Mouse (Mus musculus) c-Kit-positive CD71-negative TER-119-negative erythroid progenitor cells, embryonic 14.5 days (primary cell): ENCODE data around the gene Sec14l2.
"Not testable (repeated sequence)": the region's sequence is repeated elsewhere in the genome, so short reads cannot be mapped to it uniquely, and the experiment has no call there.

Source experiments
- DNase-seq: peaks from one replicate; pipeline ENCODE4 v3.0.0-alpha.2; 2013; ENCODE audit warnings: low read depth

The Sec14l2 gene

GRCm38 (mm10) chr11:4133450-4133849, 10.2 kb upstream of the Sec14l2 start:
- DNase-seq = no peak

GRCm38 (mm10) chr11:4128461-4128860, 5.2 kb upstream of the Sec14l2 start:
- DNase-seq = not testable (repeated sequence)

GRCm38 (mm10) chr11:4127059-4127458, 3.8 kb upstream of the Sec14l2 start:
- DNase-seq = no peak

- DNase-seq = no peak
Measured at GRCm38 (mm10) chr11:4123922-4124321, 707 bp upstream of the Sec14l2 start.

- DNase-seq = no peak
Measured at GRCm38 (mm10) chr11:4122226-4122625, 989 bp downstream of the Sec14l2 start.

GRCm38 (mm10) chr11:4121691-4122090, 1.5 kb downstream of the Sec14l2 start:
- no peak for DNase-seq

GRCm38 (mm10) chr11:4119635-4120034, 3.6 kb downstream of the Sec14l2 start:
- no peak for DNase-seq

GRCm38 (mm10) chr11:4118081-4118921, 4.9 kb downstream of the Sec14l2 start:
- DNase-seq = no peak

GRCm38 (mm10) chr11:4117372-4118071, 5.7 kb downstream of the Sec14l2 start:
- DNase-seq = no peak

GRCm38 (mm10) chr11:4116458-4117141, 6.6 kb downstream of the Sec14l2 start:
- DNase-seq = no peak

- no peak for DNase-seq
Measured at GRCm38 (mm10) chr11:4115407-4115806, 7.8 kb downstream of the Sec14l2 start.

GRCm38 (mm10) chr11:4114541-4114940, 8.7 kb downstream of the Sec14l2 start:
- DNase-seq = not testable (repeated sequence)

GRCm38 (mm10) chr11:4113970-4114369, 9.2 kb downstream of the Sec14l2 start:
- DNase-seq = no peak

GRCm38 (mm10) chr11:4113496-4113895, 9.7 kb downstream of the Sec14l2 start:
- no peak for DNase-seq

GRCm38 (mm10) chr11:4112861-4113260, 10.4 kb downstream of the Sec14l2 start:
- DNase-seq = no peak

- no peak for DNase-seq
Measured at GRCm38 (mm10) chr11:4112033-4112432, 11.2 kb downstream of the Sec14l2 start.

GRCm38 (mm10) chr11:4108691-4109090, 14.5 kb downstream of the Sec14l2 start:
- no peak for DNase-seq

GRCm38 (mm10) chr11:4107901-4108300, 15.3 kb downstream of the Sec14l2 start:
- DNase-seq = not testable (repeated sequence)

- DNase-seq = no peak
Measured at GRCm38 (mm10) chr11:4105444-4105843, 17.8 kb downstream of the Sec14l2 start.

- DNase-seq = no peak
Measured at GRCm38 (mm10) chr11:4104989-4105388, 18.2 kb downstream of the Sec14l2 start.

- DNase-seq = no peak
Measured at GRCm38 (mm10) chr11:4103522-4103921, 19.7 kb downstream of the Sec14l2 start.

GRCm38 (mm10) chr11:4101851-4102250, 21.4 kb downstream of the Sec14l2 start:
- no peak for DNase-seq

- no peak for DNase-seq
Measured at GRCm38 (mm10) chr11:4099447-4099846, 23.8 kb downstream of the Sec14l2 start.
